Mouse (Mus musculus) liver, postnatal 0 days (tissue): Measurements from ENCODE around the gene Apc2.

ENCODE experiments used
- CTCF ChIP-seq: sonication (generic); IDR thresholded peaks from 2 replicates; pipeline ENCODE4 v1.5.1; 2016; ENCODE audit warnings: antibody characterized with exemption, low read depth
- EP300 ChIP-seq: IDR thresholded peaks from 2 replicates; pipeline ENCODE4 v1.6.1; 2016; ENCODE audit warnings: antibody characterized with exemption, low read depth, mild to moderate bottlenecking

DNA sequence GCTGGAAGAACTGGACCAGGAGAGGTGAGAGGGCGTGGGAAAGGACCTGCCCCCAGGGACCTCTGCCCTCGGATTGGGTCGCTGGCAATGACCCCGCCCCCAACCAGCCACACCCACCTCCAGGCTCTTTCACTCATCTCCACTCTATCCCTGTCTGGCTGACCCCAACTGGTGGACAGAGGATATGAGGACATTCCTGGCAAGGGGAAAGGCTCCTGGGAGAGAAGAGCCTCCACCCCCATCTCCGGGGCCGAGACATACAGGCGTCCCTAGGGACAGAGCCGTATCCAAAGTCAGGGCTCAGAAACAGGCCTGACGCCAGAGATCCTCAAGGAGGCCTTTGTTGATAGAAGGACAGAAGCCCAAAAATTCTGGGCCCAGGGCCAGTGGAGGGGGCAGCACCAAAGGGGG lies 6.7 kb downstream of the Apc2 start:
- TF ChIP-seq CTCF (no peak), EP300 (no peak)
